Mouse (Mus musculus) kidney, adult 2 months (tissue): ENCODE measurements around the gene Gcsh.

Source experiments
- CTCF ChIP-seq: fragments of 200-500 bp; conservative IDR thresholded peaks from 2 replicates; pipeline ENCODE4 v1.5.1; 2011; ENCODE audit warnings: low read depth, mild to moderate bottlenecking, control low read depth, low read length, moderate library complexity, mixed read lengths; ENCODE audit not compliant: insufficient read depth, insufficient read length
- POLR2A ChIP-seq: fragments of 200-500 bp; IDR thresholded peaks from one replicate; pipeline ENCODE4 v1.6.1; 2011; ENCODE audit warnings: low read depth, low read length, control low read depth

- TF ChIP-seq CTCF (no peak), POLR2A (no peak)
Measured at GRCm38 (mm10) chr8:116978052-116978451, 15.3 kb downstream of the Gcsh start.
